Mouse (Mus musculus) heart, adult 2 months (tissue): Measurements from ENCODE around the gene Trpc7.

Experiments used
- CTCF ChIP-seq: fragments of 200-600 bp; IDR thresholded peaks from 2 replicates; pipeline ENCODE4 v1.8.1; 2022; ENCODE audit warnings: antibody characterized with exemption, mild to moderate bottlenecking, moderate library complexity
- POLR2A ChIP-seq: fragments of 200-500 bp; IDR thresholded peaks from 2 replicates; pipeline ENCODE4 v1.6.1; 2011; ENCODE audit warnings: mild to moderate bottlenecking, low read depth, low read length, control low read depth; ENCODE audit not compliant: insufficient read depth

DNA sequence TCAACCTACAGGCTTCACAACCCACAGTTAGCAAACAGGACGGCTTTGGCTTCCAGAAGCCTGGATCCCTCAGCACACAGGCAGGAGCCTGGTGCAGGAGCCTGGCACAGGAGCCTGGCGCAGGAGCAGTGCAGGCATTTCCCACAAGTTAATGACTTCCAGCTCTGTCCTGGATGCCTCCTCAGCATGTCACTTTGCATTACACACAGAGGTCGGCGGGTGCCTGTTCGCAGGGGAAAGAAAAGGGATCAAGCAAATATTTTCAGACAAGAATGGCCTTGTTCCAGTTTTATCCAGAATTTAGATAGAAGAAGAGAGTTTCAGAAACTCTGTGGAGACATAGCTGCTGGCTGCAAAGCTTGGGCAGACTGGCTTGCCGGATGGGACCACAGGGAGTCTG, 33.8 kb downstream of the Trpc7 start:
- TF ChIP-seq POLR2A = no peak
- no peak for TF ChIP-seq CTCF
